Mouse (Mus musculus): Measurements from ENCODE around the gene Eif2d. TPM values are rescaled to one million over a fixed set of nuclear protein-coding genes. Genes with fewer than 3 reads are reported as not detected.

Gene Eif2d
- polyA plus RNA-seq, 1 experiment from 2014 or later = 64.1 TPM

GRCm38 (mm10) chr1:131218933-131219332 is 66.0 kb downstream of the Eif2d start:
- H3K4me2 ChIP-seq (ENCODE audit: low read length) = no peak overlapping the region
- H3K4me3 ChIP-seq (replicated peaks; ENCODE audit: low read length) = no peak overlapping the region
- ATAC-seq = no peak
- H3K9ac ChIP-seq (replicated peaks; ENCODE audit: low read depth, low read length) = no peak overlapping the region
- no peaks in the 10 kb centered on the region for H3K9me3 ChIP-seq (ENCODE audit: control insufficient read depth, low read length)
- H3K4me1 ChIP-seq (replicated peaks; ENCODE audit: control insufficient read depth, insufficient read depth, low read length) = no peaks in the 10 kb centered on the region
- H3K36me3 ChIP-seq (ENCODE audit: control insufficient read depth, insufficient read depth) = no peaks in the 10 kb centered on the region
- no peak overlapping the region for H3K27ac ChIP-seq (ENCODE audit: low read length)
- H3K27me3 ChIP-seq (replicated peaks; ENCODE audit: control insufficient read depth, insufficient read depth, low read length) = no peaks in the 10 kb centered on the region
- WGBS = 89% methylated on average over 11 of the region's 11 CpGs

GRCm38 (mm10) chr1:131221822-131222590 is 69.0 kb downstream of the Eif2d start:
- Histone ChIP-seq H3K4me1 (replicated peaks; ENCODE audit: control insufficient read depth, insufficient read depth, low read length) (no peaks in the 10 kb centered on the region), H3K27ac (ENCODE audit: low read length) (no peak overlapping the region), H3K27me3 (replicated peaks; ENCODE audit: control insufficient read depth, insufficient read depth, low read length) (no peaks in the 10 kb centered on the region), H3K9me3 (ENCODE audit: control insufficient read depth, low read length) (no peaks in the 10 kb centered on the region), H3K36me3 (ENCODE audit: control insufficient read depth, insufficient read depth) (no peaks in the 10 kb centered on the region), H3K4me2 (ENCODE audit: low read length) (no peak overlapping the region), H3K4me3 (replicated peaks; ENCODE audit: low read length) (no peak overlapping the region), H3K9ac (replicated peaks; ENCODE audit: low read depth, low read length) (no peak overlapping the region)
- 87% methylated on average over 13 of the region's 13 CpGs for WGBS
- no peak for ATAC-seq

GRCm38 (mm10) chr1:131223345-131223744 is 70.4 kb downstream of the Eif2d start:
- Histone ChIP-seq H3K9ac (replicated peaks; ENCODE audit: low read depth, low read length) (no peak overlapping the region), H3K9me3 (ENCODE audit: control insufficient read depth, low read length) (no peaks in the 10 kb centered on the region), H3K27ac (ENCODE audit: low read length) (no peak overlapping the region), H3K4me3 (replicated peaks; ENCODE audit: low read length) (no peak overlapping the region), H3K36me3 (ENCODE audit: control insufficient read depth, insufficient read depth) (no peaks in the 10 kb centered on the region), H3K4me1 (replicated peaks; ENCODE audit: control insufficient read depth, insufficient read depth, low read length) (no peaks in the 10 kb centered on the region), H3K27me3 (replicated peaks; ENCODE audit: control insufficient read depth, insufficient read depth, low read length) (no peaks in the 10 kb centered on the region), H3K4me2 (ENCODE audit: low read length) (no peak overlapping the region)
- WGBS = 87% methylated on average over 2 of the region's 2 CpGs
- no peak for ATAC-seq

- 59% methylated on average over 12 of the region's 12 CpGs for WGBS
- ATAC-seq = no peak
- Histone ChIP-seq H3K4me3 (replicated peaks; ENCODE audit: low read length) (no peak overlapping the region), H3K9ac (replicated peaks; ENCODE audit: low read depth, low read length) (no peak overlapping the region), H3K9me3 (ENCODE audit: control insufficient read depth, low read length) (no peaks in the 10 kb centered on the region), H3K4me2 (ENCODE audit: low read length) (no peak overlapping the region), H3K27ac (ENCODE audit: low read length) (no peak overlapping the region), H3K36me3 (ENCODE audit: control insufficient read depth, insufficient read depth) (no peaks in the 10 kb centered on the region), H3K4me1 (replicated peaks; ENCODE audit: control insufficient read depth, insufficient read depth, low read length) (no peaks in the 10 kb centered on the region), H3K27me3 (replicated peaks; ENCODE audit: control insufficient read depth, insufficient read depth, low read length) (no peaks in the 10 kb centered on the region)
Observed at GRCm38 (mm10) chr1:131224848-131225471, 72.0 kb downstream of the Eif2d start.

GRCm38 (mm10) chr1:131228225-131228624 is 75.2 kb downstream of the Eif2d start:
- H3K27me3 ChIP-seq (replicated peaks; ENCODE audit: control insufficient read depth, insufficient read depth, low read length) = no peaks in the 10 kb centered on the region
- no peak overlapping the region for H3K4me2 ChIP-seq (ENCODE audit: low read length)
- 68% methylated on average over 7 of the region's 7 CpGs for WGBS
- H3K9me3 ChIP-seq (ENCODE audit: control insufficient read depth, low read length) = no peaks in the 10 kb centered on the region
- H3K4me3 ChIP-seq (replicated peaks; ENCODE audit: low read length) = no peak overlapping the region
- ATAC-seq = no peak
- no peaks in the 10 kb centered on the region for H3K4me1 ChIP-seq (replicated peaks; ENCODE audit: control insufficient read depth, insufficient read depth, low read length)
- no peak overlapping the region for H3K27ac ChIP-seq (ENCODE audit: low read length)
- no peaks in the 10 kb centered on the region for H3K36me3 ChIP-seq (ENCODE audit: control insufficient read depth, insufficient read depth)
- H3K9ac ChIP-seq (replicated peaks; ENCODE audit: low read depth, low read length) = no peak overlapping the region

- H3K27ac ChIP-seq (ENCODE audit: low read length) = no peak overlapping the region
- H3K4me3 ChIP-seq (replicated peaks; ENCODE audit: low read length) = no peak overlapping the region
- no peak overlapping the region for H3K9ac ChIP-seq (replicated peaks; ENCODE audit: low read depth, low read length)
- H3K9me3 ChIP-seq (ENCODE audit: control insufficient read depth, low read length) = no peaks in the 10 kb centered on the region
- 91% methylated on average over 5 of the region's 5 CpGs for WGBS
- H3K27me3 ChIP-seq (replicated peaks; ENCODE audit: control insufficient read depth, insufficient read depth, low read length) = no peaks in the 10 kb centered on the region
- H3K4me1 ChIP-seq (replicated peaks; ENCODE audit: control insufficient read depth, insufficient read depth, low read length) = no peaks in the 10 kb centered on the region
- no peaks in the 10 kb centered on the region for H3K36me3 ChIP-seq (ENCODE audit: control insufficient read depth, insufficient read depth)
- ATAC-seq = no peak
- H3K4me2 ChIP-seq (ENCODE audit: low read length) = no peak overlapping the region
Observed at GRCm38 (mm10) chr1:131228659-131229058, 75.7 kb downstream of the Eif2d start.

GRCm38 (mm10) chr1:131233527-131233926 is 80.5 kb downstream of the Eif2d start:
- Histone ChIP-seq H3K9ac (replicated peaks; ENCODE audit: low read depth, low read length) (no peak overlapping the region), H3K9me3 (ENCODE audit: control insufficient read depth, low read length) (no peaks in the 10 kb centered on the region), H3K27ac (ENCODE audit: low read length) (no peak overlapping the region), H3K4me1 (replicated peaks; ENCODE audit: control insufficient read depth, insufficient read depth, low read length) (no peaks in the 10 kb centered on the region), H3K4me3 (replicated peaks; ENCODE audit: low read length) (no peak overlapping the region), H3K4me2 (ENCODE audit: low read length) (no peak overlapping the region), H3K27me3 (replicated peaks; ENCODE audit: control insufficient read depth, insufficient read depth, low read length) (no peaks in the 10 kb centered on the region), H3K36me3 (ENCODE audit: control insufficient read depth, insufficient read depth) (no peaks in the 10 kb centered on the region)
- ATAC-seq = no peak
- WGBS = 72% methylated on average over 12 of the region's 12 CpGs

GRCm38 (mm10) chr1:131236077-131236476 is 83.1 kb downstream of the Eif2d start:
- WGBS = 73% methylated on average over 7 of the region's 7 CpGs
- Histone ChIP-seq H3K27me3 (replicated peaks; ENCODE audit: control insufficient read depth, insufficient read depth, low read length) (no peaks in the 10 kb centered on the region), H3K9ac (replicated peaks; ENCODE audit: low read depth, low read length) (no peak overlapping the region), H3K9me3 (ENCODE audit: control insufficient read depth, low read length) (no peaks in the 10 kb centered on the region), H3K36me3 (ENCODE audit: control insufficient read depth, insufficient read depth) (no peaks in the 10 kb centered on the region), H3K4me3 (replicated peaks; ENCODE audit: low read length) (no peak overlapping the region), H3K27ac (ENCODE audit: low read length) (no peak overlapping the region), H3K4me2 (ENCODE audit: low read length) (no peak overlapping the region), H3K4me1 (replicated peaks; ENCODE audit: control insufficient read depth, insufficient read depth, low read length) (no peaks in the 10 kb centered on the region)
- no peak for ATAC-seq

Data from forebrain, embryonic 16.5 days (tissue).